Mouse (Mus musculus) ES-E14 (cell line): ENCODE data around the gene Shld2. TPM values are rescaled to one million over a fixed set of nuclear protein-coding genes. Genes with fewer than 3 reads are reported as not detected.
A peak's percentile ranks its signal among the peaks of the same experiment; 100 is the strongest.

Experiments
- DNase-seq: peaks from one replicate; pipeline ENCODE4 v3.0.0-alpha.2; 2013; ENCODE audit warnings: low read depth, low spot score
- H3K27ac ChIP-seq: 2 replicates; pipeline ENCODE4 v1.5.1; 2012; ENCODE audit warnings: low read depth, mild to moderate bottlenecking, low read length, moderate library complexity, mixed read lengths; ENCODE audit not compliant: poor library complexity, insufficient read depth, severe bottlenecking
- H3K36me3 ChIP-seq: 2 replicates; pipeline ENCODE4 v1.6.1; 2012; ENCODE audit warnings: mild to moderate bottlenecking, low read length, moderate library complexity, mixed read lengths; ENCODE audit not compliant: control insufficient read depth, poor library complexity, insufficient read depth, severe bottlenecking
- H3K4me1 ChIP-seq, 2 experiments: fragments of 150-350 bp in 1 of 2; sonication (generic) in 1 of 2; 2 replicates each; pipeline ENCODE4 v1.6.1; 2012; ENCODE audit warnings: low read length in 2 of 2, mild to moderate bottlenecking in 1 of 2, mixed read lengths in 1 of 2; ENCODE audit not compliant: control insufficient read depth in 2 of 2, insufficient read depth in 2 of 2, poor library complexity in 1 of 2
- H3K4me3 ChIP-seq, 2 experiments: fragments of 150-350 bp in 1 of 2; sonication (generic) in 1 of 2; 2 replicates each; pipeline ENCODE4 v1.5.1; 2012; ENCODE audit warnings: low read length in 2 of 2, low read depth in 1 of 2, mild to moderate bottlenecking in 1 of 2, mixed read lengths in 1 of 2; ENCODE audit not compliant: insufficient read depth in 1 of 2, poor library complexity in 1 of 2, severe bottlenecking in 1 of 2
- H3K9ac ChIP-seq: 2 replicates; pipeline ENCODE4 v1.6.1; 2012; ENCODE audit warnings: low read depth, mild to moderate bottlenecking, low read length, mixed read lengths; ENCODE audit not compliant: poor library complexity, insufficient read depth, severe bottlenecking
- H3K9me3 ChIP-seq: fragments of 150-350 bp; sonication (generic); 2 replicates; pipeline ENCODE4 v1.6.1; 2012; ENCODE audit warnings: low read depth, mild to moderate bottlenecking, low read length; ENCODE audit not compliant: control insufficient read depth, insufficient read depth
- CHD2 ChIP-seq: IDR thresholded peaks from 2 replicates; pipeline ENCODE4 v1.6.1; 2014; ENCODE audit warnings: mild to moderate bottlenecking, low read depth, low read length, inconsistent platforms
- HCFC1 ChIP-seq: IDR thresholded peaks from 2 replicates; pipeline ENCODE4 v1.6.1; 2012; ENCODE audit warnings: low read length, inconsistent platforms, borderline replicate concordance; ENCODE audit not compliant: insufficient read depth
- MAFK ChIP-seq: IDR thresholded peaks from 2 replicates; pipeline ENCODE4 v1.6.1; 2014; ENCODE audit warnings: mild to moderate bottlenecking, low read depth, low read length, inconsistent platforms; ENCODE audit not compliant: insufficient read depth
- ZC3H11A ChIP-seq: IDR thresholded peaks from 2 replicates; pipeline ENCODE4 v1.6.1; 2012; ENCODE audit warnings: low read depth, mild to moderate bottlenecking, inconsistent platforms, low read length, borderline replicate concordance
- ZNF384 ChIP-seq: IDR thresholded peaks from 2 replicates; pipeline ENCODE4 v1.6.1; 2012; ENCODE audit warnings: low read depth, low read length, inconsistent platforms
- in situ Hi-C, 2 experiments: fragments of 600-800 bp; cut with MboI; formaldehyde crosslinking; loops; one replicate each; pipeline ENCODE4 v1.15.1; 2025; ENCODE audit warnings: low sequenced_read_pairs in 2 of 2, inconsistent platforms in 1 of 2; ENCODE audit not compliant: unreplicated experiment in 2 of 2
- total RNA-seq: library from RNA; depleted of rRNA; stranded (reverse); fragments of 300-350 nt; gene quantifications from 2 replicates; pipeline ENCODE4 v1.2.3, GENCODE M21; 2012

Shld2 gene
- total RNA-seq, 1 experiment, result 10.8 TPM

- H3K9ac ChIP-seq, result no peak overlapping the region
These were observed 38.0 kb upstream of the Shld2 start for GRCm38 (mm10) chr14:34348301-34348700.

GRCm38 (mm10) chr14:34347084-34347483 is 36.8 kb upstream of the Shld2 start:
- H3K4me1 ChIP-seq, result peaks cover 4 to 21% of the 10 kb centered on the region in 2 experiments; a peak in 2 of 4 replicates
- TF ChIP-seq MAFK (no peak), ZC3H11A (no peak), ZNF384 (no peak), HCFC1 (no peak), CHD2 (no peak)
- H3K9me3 ChIP-seq, result no peaks in the 10 kb centered on the region
- H3K36me3 ChIP-seq, result peaks cover 18% of the 10 kb centered on the region
- H3K9ac ChIP-seq, result no peak overlapping the region
- in situ Hi-C loops, result loop anchor here in 1 of 2 experiments (25.0 kb wide), 1 partner anchor 390 kb away; no protein-coding TSS in a partner anchor
- DNase-seq, result no peak
- H3K27ac ChIP-seq, result no peak overlapping the region
- H3K4me3 ChIP-seq, result no peak overlapping the region

More at GRCm38 (mm10) chr14:34348301-34348700, 38.0 kb upstream of the Shld2 start:
- H3K4me1 ChIP-seq, result peaks cover 12 to 27% of the 10 kb centered on the region in 2 experiments
- in situ Hi-C loops, result loop anchor here in 1 of 2 experiments (25.0 kb wide), 1 partner anchor 389 kb away; no protein-coding TSS in a partner anchor
- TF ChIP-seq HCFC1 (no peak), ZNF384 (no peak), MAFK (no peak), CHD2 (no peak), ZC3H11A (no peak)
- DNase-seq, result no peak
- H3K9me3 ChIP-seq, result no peaks in the 10 kb centered on the region
- H3K27ac ChIP-seq, result peak overlapping the region; percentile 20; the same call in 1 of the 2 replicates
- H3K36me3 ChIP-seq, result peaks cover 11% of the 10 kb centered on the region
- H3K4me3 ChIP-seq, result no peak overlapping the region

GRCm38 (mm10) chr14:34345771-34346566 is 35.7 kb upstream of the Shld2 start:
- no peak overlapping the region for H3K9ac ChIP-seq
- H3K27ac ChIP-seq, result peak overlapping the region; percentile 42; the same call in 1 of the 2 replicates
- in situ Hi-C loops, result loop anchor here in 1 of 2 experiments (25.0 kb wide), 1 partner anchor 391 kb away; no protein-coding TSS in a partner anchor
- H3K4me3 ChIP-seq, result no peak overlapping the region
- H3K9me3 ChIP-seq, result no peaks in the 10 kb centered on the region
- no peak for DNase-seq
- peaks cover 25% of the 10 kb centered on the region for H3K36me3 ChIP-seq
- peaks cover 0 to 14% of the 10 kb centered on the region in 2 experiments; a peak in 1 of 4 replicates for H3K4me1 ChIP-seq
- TF ChIP-seq ZC3H11A, result no peak
- TF ChIP-seq ZNF384, result no peak
- no peak for TF ChIP-seq HCFC1
- no peak for TF ChIP-seq CHD2
- TF ChIP-seq MAFK, result no peak

- Histone ChIP-seq H3K9ac (no peak overlapping the region), H3K27ac (no peak overlapping the region), H3K36me3 (peaks cover 24% of the 10 kb centered on the region), H3K9me3 (no peaks in the 10 kb centered on the region), H3K4me3 (no peak overlapping the region), H3K4me1 (peaks cover 0 to 8% of the 10 kb centered on the region in 2 experiments; a peak in 1 of 4 replicates)
- no peak for TF ChIP-seq MAFK
- TF ChIP-seq ZNF384, result no peak
- TF ChIP-seq ZC3H11A, result no peak
- TF ChIP-seq HCFC1, result no peak
- TF ChIP-seq CHD2, result no peak
- in situ Hi-C loops, result loop anchor here in 1 of 2 experiments (25.0 kb wide), 1 partner anchor 393 kb away; no protein-coding TSS in a partner anchor
- no peak for DNase-seq
These were observed 34.1 kb upstream of the Shld2 start for GRCm38 (mm10) chr14:34344361-34344760.
